Mouse (Mus musculus) gastrocnemius, adult 18-20 months (tissue): Measurements from ENCODE around the gene Ppp1r16b. TPM values are rescaled to one million over a fixed set of nuclear protein-coding genes. Genes with fewer than 3 reads are reported as not detected.

Experiments used
- microRNA-seq: library from miRNA; unstranded; fragments of <30 nt; microRNA quantifications from one replicate; pipeline ENCODE4 v1.2.0, GENCODE M21; 2021
- total RNA-seq, 2 experiments: library from RNA; stranded (reverse); gene quantifications; 2 replicates each; pipeline ENCODE4 v1.2.3; 2021

Gene Ppp1r16b
- total RNA-seq, 2 experiments from 2014 or later, result 2.3 to 4.4 TPM

Small RNA genes within 50 kb of the gene (microRNA-seq; reads per million reads assigned to microRNA genes)
- not detected for gene Gm26141
- gene Mir3474, result 2.4 reads per million

Other genes starting within 250 kb of the Ppp1r16b start
- gene Adig, start 162.8 kb upstream of the Ppp1r16b start, total RNA-seq, result 1 to 10 TPM; 4.0 to 5.9 TPM
- gene Arhgap40, start 152.6 kb upstream of the Ppp1r16b start, total RNA-seq, result not detected
- gene Slc32a1, start 54.6 kb upstream of the Ppp1r16b start, total RNA-seq, result not detected
- 1 to 10 TPM; 3.8 to 4.0 TPM for gene Actr5, start 40.5 kb upstream of the Ppp1r16b start, total RNA-seq
- gene Fam83d, start 102.7 kb downstream of the Ppp1r16b start, total RNA-seq, result 1 to 10 TPM; 2.0 to 4.1 TPM
- gene Dhx35, start 129.4 kb downstream of the Ppp1r16b start, total RNA-seq, result 10 to 100 TPM in 1 of 2 experiments, 1 to 10 TPM in 1; 9.5 to 10.9 TPM